Mouse (Mus musculus): ENCODE results near the gene Olfr1451.
"Not testable (repeated sequence)": the region's sequence is repeated elsewhere in the genome, so short reads cannot be mapped to it uniquely, and the experiment has no call there.

Olfr1451 gene

DNA sequence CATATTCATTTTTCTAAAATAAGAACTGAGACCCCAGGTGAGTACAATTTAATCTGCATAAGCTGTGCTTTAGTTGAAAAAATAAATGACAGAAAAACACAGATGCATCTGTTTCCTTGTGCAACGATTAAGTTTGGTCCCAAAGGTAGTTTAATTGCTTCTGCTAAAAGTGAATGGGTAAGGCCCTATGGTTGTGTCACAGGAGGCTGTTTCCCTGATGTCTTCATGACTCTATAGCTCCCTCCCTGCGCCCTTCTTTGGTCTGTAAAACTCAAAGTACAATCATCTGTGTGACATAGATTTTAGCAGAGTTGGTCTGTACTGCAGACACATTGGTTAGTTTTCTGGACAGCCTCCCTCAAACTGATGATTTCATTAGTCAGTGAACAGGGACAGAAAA lies at the start of gene Olfr1451:
Gene Olfr1451, plus strand, starts transcription at position 301 of the 400 bp plus-strand sequence.
- no peak for DNase-seq (ENCODE audit: low read depth, low spot score)
- H3K27me3 ChIP-seq (ENCODE audit: control insufficient read depth, insufficient read depth, low read length, poor library complexity, severe bottlenecking), result no peaks in the 10 kb centered on the region
- no peaks in the 10 kb centered on the region for H3K36me3 ChIP-seq (ENCODE audit: control insufficient read depth, insufficient read depth, low read length, poor library complexity, severe bottlenecking)

DNA sequence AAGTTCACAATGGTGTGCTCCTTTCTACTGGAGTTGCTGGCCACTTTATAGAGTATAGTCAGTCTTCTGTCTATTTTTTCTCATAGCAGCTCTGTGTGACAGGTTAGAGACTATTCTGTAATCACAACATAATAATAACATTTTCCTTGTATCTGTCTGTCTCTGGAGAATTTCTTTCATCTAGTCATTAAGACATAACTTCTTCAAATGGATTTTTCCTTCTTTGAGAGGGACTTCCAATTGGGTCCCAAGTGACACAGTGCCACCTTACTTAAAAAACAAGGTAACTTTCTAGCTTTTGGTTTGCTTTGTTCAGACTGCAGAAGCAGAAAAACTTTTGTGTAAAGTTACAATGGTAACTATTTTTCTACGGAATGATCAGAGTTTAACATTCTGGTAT lies 44.9 kb upstream of the Olfr1451 start, which contains the start of gene Olfr1450:
Gene Olfr1450, plus strand, starts transcription at position 301 of the 400 bp plus-strand sequence.
- no peaks in the 10 kb centered on the region for H3K27me3 ChIP-seq (ENCODE audit: control insufficient read depth, insufficient read depth, low read length, poor library complexity, severe bottlenecking)
- DNase-seq (ENCODE audit: low read depth, low spot score), result no peak
- H3K36me3 ChIP-seq (ENCODE audit: control insufficient read depth, insufficient read depth, low read length, poor library complexity, severe bottlenecking), result no peaks in the 10 kb centered on the region

DNA sequence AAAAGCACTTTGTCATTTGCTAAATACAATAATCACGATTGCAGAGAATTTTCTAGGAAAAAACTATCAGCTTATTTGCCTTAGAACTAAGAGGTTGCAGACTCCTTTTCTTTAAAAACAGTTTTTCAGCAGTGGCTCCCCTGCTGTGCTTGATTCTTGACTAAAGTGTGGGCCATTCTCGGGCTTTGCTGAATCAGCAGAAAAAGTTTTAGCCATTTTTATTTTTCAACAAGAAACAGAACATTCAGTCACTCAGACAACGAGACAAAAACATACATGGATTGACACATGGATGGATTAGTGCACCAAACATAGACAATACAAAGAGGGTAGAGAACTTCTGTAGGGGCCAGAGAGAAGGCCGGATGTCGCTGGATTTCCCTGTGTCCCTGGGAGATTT lies 24.7 kb upstream of the Olfr1451 start:
- not testable (repeated sequence) for DNase-seq (ENCODE audit: low read depth, low spot score); H3K27me3 ChIP-seq (ENCODE audit: control insufficient read depth, insufficient read depth, low read length, poor library complexity, severe bottlenecking); H3K36me3 ChIP-seq (ENCODE audit: control insufficient read depth, insufficient read depth, low read length, poor library complexity, severe bottlenecking)

DNA sequence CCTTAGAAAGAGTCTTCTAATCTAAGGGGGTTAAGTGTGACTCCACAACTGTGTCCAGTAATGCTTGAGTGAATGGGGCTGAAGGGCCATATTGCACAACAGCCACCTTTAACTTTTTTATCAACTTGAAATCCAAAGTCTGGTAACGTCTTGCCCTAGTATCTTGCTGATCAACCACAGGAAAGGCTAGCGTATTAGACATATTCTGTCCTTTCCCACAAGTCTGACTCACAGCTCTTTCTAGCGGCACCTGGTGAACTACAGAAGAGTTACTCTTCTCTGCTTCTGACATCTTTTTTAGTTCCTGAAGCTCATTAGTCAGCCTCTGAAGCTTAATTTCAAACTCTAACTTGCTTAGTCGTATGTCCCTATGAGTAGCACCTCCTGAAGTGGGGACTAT lies 2.5 kb upstream of the Olfr1451 start:
- DNase-seq (ENCODE audit: low read depth, low spot score); H3K36me3 ChIP-seq (ENCODE audit: control insufficient read depth, insufficient read depth, low read length, poor library complexity, severe bottlenecking); H3K27me3 ChIP-seq (ENCODE audit: control insufficient read depth, insufficient read depth, low read length, poor library complexity, severe bottlenecking): not testable (repeated sequence)

DNA sequence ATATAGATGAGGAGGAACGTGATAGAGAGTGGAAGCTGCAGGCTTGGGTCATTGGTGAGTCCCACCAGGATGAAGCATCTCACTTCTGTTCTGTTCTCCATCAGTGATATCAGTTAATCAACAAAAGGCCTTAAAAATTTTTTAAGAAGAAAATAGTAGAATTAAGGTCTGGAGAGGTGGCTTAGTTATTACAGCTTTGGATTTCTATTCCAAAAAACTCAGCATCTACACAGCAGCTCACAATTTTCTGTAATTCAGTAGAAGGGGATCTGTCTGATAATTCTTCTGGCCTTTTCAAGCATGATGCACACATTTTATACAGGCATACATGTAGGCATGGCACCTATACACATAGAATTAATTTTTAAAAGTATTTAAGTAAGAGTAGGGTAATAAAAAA lies 33.4 kb downstream of the Olfr1451 start, which contains the start of gene Olfr1453:
Gene Olfr1453, minus strand, starts transcription at position 101 of the 400 bp plus-strand sequence.
- H3K27me3 ChIP-seq (ENCODE audit: control insufficient read depth, insufficient read depth, low read length, poor library complexity, severe bottlenecking), result no peaks in the 10 kb centered on the region
- no peaks in the 10 kb centered on the region for H3K36me3 ChIP-seq (ENCODE audit: control insufficient read depth, insufficient read depth, low read length, poor library complexity, severe bottlenecking)
- DNase-seq (ENCODE audit: low read depth, low spot score), result no peak
